Comparison of ENCODE assay signal across 8 mouse cellular contexts in the genomic region with DNA sequence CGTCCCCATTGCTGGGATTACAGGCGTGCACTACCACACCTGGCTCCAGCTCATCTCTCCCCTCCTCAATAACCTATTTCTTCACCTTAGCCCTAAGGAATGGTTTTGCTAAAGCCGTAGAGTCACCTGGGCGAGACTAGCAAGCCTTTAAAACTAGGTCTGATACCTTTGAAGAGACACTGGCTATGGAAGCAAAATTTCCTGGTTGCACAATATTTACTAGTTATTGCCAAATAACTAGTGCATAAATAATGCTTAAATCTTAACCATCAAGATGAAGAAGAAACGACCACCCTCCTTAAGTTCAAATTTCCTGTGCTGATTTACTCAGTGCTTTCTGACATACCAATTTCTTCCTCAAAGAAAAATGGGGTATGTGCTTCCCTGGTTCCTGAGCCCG. TPM values are rescaled to one million over a fixed set of nuclear protein-coding genes. Genes with fewer than 3 reads are reported as not detected.
DNase-seq lines count a peak whose midpoint lies in the region; ATAC-seq and TF ChIP-seq lines count a peak whose summit lies in the region.

No protein-coding gene starts in this region.

- no peaks in the 10 kb centered on the region for H3K9me3 ChIP-seq in embryonic facial prominence, embryonic 11.5 days (replicated peaks; ENCODE audit: control insufficient read depth, low read length)
- no peaks in the 10 kb centered on the region for H3K9me3 ChIP-seq in intestine, embryonic 14.5 days (ENCODE audit: control insufficient read depth, low read length)

- H3K27ac ChIP-seq in layer of hippocampus, adult 2 months: no peak overlapping the region
- no peak overlapping the region for H3K27ac ChIP-seq in embryonic facial prominence, embryonic 11.5 days (replicated peaks; ENCODE audit: low read depth, low read length)
- no peak overlapping the region for H3K27ac ChIP-seq in intestine, embryonic 14.5 days (ENCODE audit: low read depth)

- no peak for TF ChIP-seq CTCF in layer of hippocampus, adult 2 months (conservative IDR thresholded peaks at IDR 0.05)

- no peak for TF ChIP-seq POLR2A in myocyte (IDR thresholded peaks at IDR 0.05; ENCODE audit: insufficient read length, low read depth)

- H3ac ChIP-seq in myocyte (ENCODE audit: control insufficient read depth, insufficient read length): no peak overlapping the region

- H3K4me2 ChIP-seq in embryonic facial prominence, embryonic 11.5 days (ENCODE audit: low read depth, low read length): peak overlapping the region; percentile 43
- H3K4me2 ChIP-seq in intestine, embryonic 14.5 days (ENCODE audit: low read length): peak overlapping the region; percentile 83
- peak overlapping the region; percentile 88 for H3K4me2 ChIP-seq in myocyte (ENCODE audit: low read depth)

- WGBS in embryonic facial prominence, embryonic 11.5 days: 17% methylated on average over 6 of the region's 6 CpGs
- 10% methylated on average over 6 of the region's 6 CpGs for WGBS in intestine, embryonic 14.5 days

- no peak overlapping the region for H3K9ac ChIP-seq in embryonic facial prominence, embryonic 11.5 days (replicated peaks; ENCODE audit: low read length)
- no peak overlapping the region for H3K9ac ChIP-seq in intestine, embryonic 14.5 days (ENCODE audit: low read length)

- H3K27me3 ChIP-seq in embryonic facial prominence, embryonic 11.5 days (ENCODE audit: control insufficient read depth, insufficient read depth, low read length): peaks cover 43% of the 10 kb centered on the region
- peaks cover 53% of the 10 kb centered on the region for H3K27me3 ChIP-seq in intestine, embryonic 14.5 days (replicated peaks; ENCODE audit: control insufficient read depth, insufficient read depth, low read length)
- peaks cover 37% of the 10 kb centered on the region for H3K27me3 ChIP-seq in myocyte (ENCODE audit: control insufficient read depth, insufficient read depth, insufficient read length)

- peak overlapping the region; percentile 65 for H3K4me3 ChIP-seq in layer of hippocampus, adult 2 months
- H3K4me3 ChIP-seq in embryonic facial prominence, embryonic 11.5 days (ENCODE audit: low read depth, low read length): peak overlapping the region; percentile 26
- H3K4me3 ChIP-seq in intestine, embryonic 14.5 days (ENCODE audit: low read depth, low read length): peak overlapping the region; percentile 62
- no peak overlapping the region for H3K4me3 ChIP-seq in myocyte

- H3K79me2 ChIP-seq in myocyte (ENCODE audit: control insufficient read depth, insufficient read depth): no peaks in the 10 kb centered on the region

- no peak for DNase-seq in layer of hippocampus, adult 2 months (ENCODE audit: low spot score in 2 of 2)
- DNase-seq in layer of hippocampus, adult 18-20 months (ENCODE audit: low spot score in 2 of 2): no peak
- no peak for DNase-seq in embryonic facial prominence, embryonic 11.5 days (ENCODE audit: low spot score)
- no peak for DNase-seq in intestine, embryonic 14.5 days (ENCODE audit: low spot score)
- DNase-seq in layer of hippocampus, adult 11-12 months (ENCODE audit: low spot score): no peak
- no peak for DNase-seq in gastrocnemius, postnatal 4 days (ENCODE audit: low spot score in 2 of 2)
- no peak for DNase-seq in spleen, adult 12 weeks (ENCODE audit: low spot score)

- peaks cover 5% of the 10 kb centered on the region; the same call in 1 of the 2 replicates for H3K4me1 ChIP-seq in embryonic facial prominence, embryonic 11.5 days (ENCODE audit: control insufficient read depth, insufficient read depth, low read length)
- H3K4me1 ChIP-seq in intestine, embryonic 14.5 days (replicated peaks; ENCODE audit: control insufficient read depth, insufficient read depth, low read length): peaks cover 7% of the 10 kb centered on the region

- no peaks in the 10 kb centered on the region for H3K36me3 ChIP-seq in embryonic facial prominence, embryonic 11.5 days (replicated peaks; ENCODE audit: control insufficient read depth, insufficient read depth, low read depth, low read length)
- no peaks in the 10 kb centered on the region for H3K36me3 ChIP-seq in intestine, embryonic 14.5 days (ENCODE audit: control insufficient read depth, insufficient read depth, low read length)
- H3K36me3 ChIP-seq in myocyte (ENCODE audit: control insufficient read depth, insufficient read depth): no peaks in the 10 kb centered on the region

- 0 out of 2 replicates have a peak, but pooled peaks have one; percentile 6 for ATAC-seq in embryonic facial prominence, embryonic 11.5 days (replicated peaks; ENCODE audit: insufficient number of reproducible peaks, low FRiP score, low TSS enrichment, low read depth)
- no peak for ATAC-seq in intestine, embryonic 14.5 days (replicated peaks; ENCODE audit: low FRiP score, low TSS enrichment, low read depth)

TF ChIP-seq in myocyte, 11 proteins besides CTCF, POLR2A, EP300 and RAD21:
- TF ChIP-seq CEBPB (IDR thresholded peaks at IDR 0.05; ENCODE audit: insufficient read depth, poor library complexity, severe bottlenecking) (peak; percentile 60), MYOD1 (IDR thresholded peaks at IDR 0.05; ENCODE audit: control insufficient read depth in 1 of 3, insufficient read length in 2 of 3, low read depth in 2 of 3) (no peak)
TF ChIP-seq in myocyte: peak in this region for 1.

RNA-seq across cellular contexts. Expression of a gene that starts 15.1 kb away (rescaled TPM):
- total RNA-seq in layer of hippocampus, adult 2 months (2021): under 1 TPM; 0.20 to 0.27 TPM
- total RNA-seq in layer of hippocampus, adult 18-20 months (2021): under 1 TPM; 0.07 to 0.15 TPM
- 0.17 and 0.53 TPM in 2 replicates for polyA plus RNA-seq in embryonic facial prominence, embryonic 11.5 days (2014; fragmentation: Nextera tagmentation; extraction: Ambion mirVana)
- polyA plus RNA-seq in intestine, embryonic 14.5 days (2014; fragmentation: Nextera tagmentation; extraction: Ambion mirVana): not detected in 2 replicates
- 0.01 TPM for polyA plus RNA-seq in myocyte (2012; fragmentation: generic; extraction: Trizol)
- under 1 TPM; 0.13 to 0.15 TPM for total RNA-seq in gastrocnemius, postnatal 4 days (2021)
